Mouse (Mus musculus) small intestine, adult 2 months (tissue): ENCODE results near the gene Plxdc2.

ENCODE experiments used
- CTCF ChIP-seq: fragments of 200-500 bp; IDR thresholded peaks from 2 replicates; pipeline ENCODE4 v1.5.1; 2012; ENCODE audit warnings: low read depth, mild to moderate bottlenecking, control low read depth, inconsistent platforms, low read length, moderate library complexity, mixed read lengths; ENCODE audit not compliant: insufficient replicate concordance, insufficient read length; ENCODE audit errors: extremely low read depth
- POLR2A ChIP-seq: fragments of 200-500 bp; IDR thresholded peaks from 2 replicates; pipeline ENCODE4 v1.6.1; 2012; ENCODE audit warnings: low read depth, mild to moderate bottlenecking, control low read depth, inconsistent platforms, low read length, moderate library complexity

DNA sequence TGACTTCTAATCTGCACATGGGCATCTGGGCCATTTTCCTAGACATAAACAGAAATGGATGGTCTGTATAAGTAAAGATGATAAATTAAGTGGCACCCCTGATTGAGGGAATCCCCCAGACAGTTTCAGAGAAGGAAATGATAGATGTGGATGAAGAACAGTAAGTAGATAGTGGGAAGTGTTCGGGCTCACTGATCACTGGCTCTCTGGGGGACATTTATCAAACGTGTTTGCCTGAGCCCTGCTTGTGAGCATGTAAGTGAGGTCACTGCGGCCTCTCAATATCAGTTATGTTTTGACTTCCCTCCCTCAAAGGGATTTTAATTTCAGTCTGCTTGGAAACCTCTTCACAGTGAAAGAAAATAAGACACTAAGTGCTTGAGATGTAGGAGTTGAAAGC, 387.5 kb downstream of the Plxdc2 start:
- TF ChIP-seq CTCF (no peak), POLR2A (no peak)
